Mouse (Mus musculus) forebrain, postnatal 0 days (tissue): ENCODE measurements around the gene Nubp1. TPM values are rescaled to one million over a fixed set of nuclear protein-coding genes. Genes with fewer than 3 reads are reported as not detected.

ENCODE experiments used
- ATAC-seq: fragments of 200-750 bp; cut with Nextera tagmentation; 2 replicates; pipeline ENCODE4 v1.8.0; 2017; ENCODE audit warnings: mild to moderate bottlenecking, moderate library complexity
- DNase-seq: peaks from one replicate; pipeline ENCODE4 v3.0.0-alpha.2; 2015
- H3K27ac ChIP-seq: fragments of 300-500 bp; sonication (generic); 2 replicates; pipeline ENCODE4 v1.5.1; 2014; ENCODE audit warnings: low read depth, mild to moderate bottlenecking, antibody characterized with exemption, low read length, moderate library complexity, mixed read lengths
- H3K27me3 ChIP-seq: fragments of 300-500 bp; sonication (generic); 2 replicates; pipeline ENCODE4 v1.6.1; 2014; ENCODE audit warnings: mild to moderate bottlenecking, low read length, mixed read lengths; ENCODE audit not compliant: insufficient read depth
- H3K36me3 ChIP-seq: fragments of 300-500 bp; sonication (generic); 2 replicates; pipeline ENCODE4 v1.6.1; 2014; ENCODE audit warnings: mild to moderate bottlenecking, moderate library complexity; ENCODE audit not compliant: insufficient read depth
- H3K4me1 ChIP-seq: fragments of 300-500 bp; sonication (generic); 2 replicates; pipeline ENCODE4 v1.6.1; 2014; ENCODE audit warnings: antibody characterized with exemption; ENCODE audit not compliant: insufficient read depth
- H3K4me2 ChIP-seq: fragments of 300-500 bp; sonication (generic); 2 replicates; pipeline ENCODE4 v1.6.1; 2014; ENCODE audit warnings: low read depth, mild to moderate bottlenecking, moderate library complexity
- H3K4me3 ChIP-seq: fragments of 300-500 bp; sonication (generic); 2 replicates; pipeline ENCODE4 v1.5.1; 2014; ENCODE audit warnings: low read depth, low read length, mixed read lengths
- H3K9ac ChIP-seq: fragments of 300-500 bp; sonication (generic); 2 replicates; pipeline ENCODE4 v1.6.1; 2014; ENCODE audit warnings: mild to moderate bottlenecking
- H3K9me3 ChIP-seq: fragments of 300-500 bp; sonication (generic); 2 replicates; pipeline ENCODE4 v1.6.1; 2016; ENCODE audit warnings: low read length
- CTCF ChIP-seq: sonication (generic); IDR thresholded peaks from 2 replicates; pipeline ENCODE4 v1.5.1; 2016; ENCODE audit warnings: antibody characterized with exemption, control low read depth, low read depth
- WGBS: fragments of 180-500 bp; shearing (Covaris S2); extraction: QIAGEN DNeasy Blood & Tissue Kit; methylation state at CpG from one replicate; pipeline ENCODE4 v1.1.7; 2014; 5-methylcytosine and 5-hydroxymethylcytosine counted together
- polyA plus RNA-seq: library from polyadenylated mRNA; unstranded; fragments of >200 nt; fragmentation: Nextera tagmentation; extraction: Ambion mirVana; gene quantifications from 2 replicates; pipeline ENCODE4 v1.2.1, GENCODE M21; 2015
- total RNA-seq: library from RNA; depleted of rRNA; stranded (reverse); fragments of >200 nt; gene quantifications from 2 replicates; pipeline ENCODE4 v1.2.3, GENCODE M21; 2014

The Nubp1 gene
- total and polyA plus RNA-seq, 2 experiments from 2014 or later: 32.2 to 34.5 TPM

- Histone ChIP-seq H3K9me3 (no peaks in the 10 kb centered on the region), H3K4me3 (no peak overlapping the region), H3K4me1 (peaks cover 5% of the 10 kb centered on the region; the same call in 1 of the 2 replicates), H3K9ac (no peak overlapping the region), H3K36me3 (no peaks in the 10 kb centered on the region), H3K27ac (no peak overlapping the region), H3K4me2 (no peak overlapping the region), H3K27me3 (no peaks in the 10 kb centered on the region)
- 83% methylated on average over 2 of the region's 2 CpGs for WGBS
- DNase-seq (no peak), ATAC-seq (no peak)
- TF ChIP-seq CTCF: no peak
Observed at GRCm38 (mm10) chr16:10451906-10452305, 40.2 kb downstream of the Nubp1 start.

- no peak for TF ChIP-seq CTCF
- Histone ChIP-seq H3K27me3 (no peaks in the 10 kb centered on the region), H3K36me3 (no peaks in the 10 kb centered on the region), H3K27ac (no peak overlapping the region), H3K9ac (no peak overlapping the region), H3K4me3 (no peak overlapping the region), H3K4me2 (no peak overlapping the region), H3K4me1 (peaks cover 4% of the 10 kb centered on the region; the same call in 1 of the 2 replicates), H3K9me3 (no peaks in the 10 kb centered on the region)
- 46% methylated on average over 8 of the region's 8 CpGs for WGBS
- ATAC-seq: peak; percentile 92
- peak; percentile 78 for DNase-seq
Observed at GRCm38 (mm10) chr16:10452445-10452896, 40.7 kb downstream of the Nubp1 start.

GRCm38 (mm10) chr16:10453872-10454582, 42.3 kb downstream of the Nubp1 start:
- no peak for ATAC-seq
- Histone ChIP-seq H3K4me3 (no peak overlapping the region), H3K27me3 (no peaks in the 10 kb centered on the region), H3K36me3 (no peaks in the 10 kb centered on the region), H3K9me3 (no peaks in the 10 kb centered on the region), H3K27ac (no peak overlapping the region), H3K4me2 (no peak overlapping the region), H3K9ac (no peak overlapping the region), H3K4me1 (no peaks in the 10 kb centered on the region)
- 85% methylated on average over 6 of the region's 6 CpGs for WGBS
- TF ChIP-seq CTCF: no peak
- DNase-seq: no peak

GRCm38 (mm10) chr16:10454583-10454974, 42.8 kb downstream of the Nubp1 start:
- Histone ChIP-seq H3K4me3 (no peak overlapping the region), H3K9me3 (no peaks in the 10 kb centered on the region), H3K4me1 (no peaks in the 10 kb centered on the region), H3K9ac (no peak overlapping the region), H3K27me3 (no peaks in the 10 kb centered on the region), H3K4me2 (no peak overlapping the region), H3K27ac (no peak overlapping the region), H3K36me3 (no peaks in the 10 kb centered on the region)
- TF ChIP-seq CTCF: no peak
- no peak for ATAC-seq
- DNase-seq: no peak
- 76% methylated on average over 3 of the region's 3 CpGs for WGBS

- DNase-seq (no peak), ATAC-seq (no peak)
- Histone ChIP-seq H3K9ac (no peak overlapping the region), H3K4me3 (no peak overlapping the region), H3K4me1 (no peaks in the 10 kb centered on the region), H3K27ac (no peak overlapping the region), H3K27me3 (no peaks in the 10 kb centered on the region), H3K9me3 (no peaks in the 10 kb centered on the region), H3K36me3 (no peaks in the 10 kb centered on the region), H3K4me2 (no peak overlapping the region)
- TF ChIP-seq CTCF: no peak
- WGBS: 80% methylated on average over 2 of the region's 2 CpGs
Observed at GRCm38 (mm10) chr16:10460188-10460587, 48.4 kb downstream of the Nubp1 start.

GRCm38 (mm10) chr16:10461178-10461577, 49.4 kb downstream of the Nubp1 start:
- Histone ChIP-seq H3K27ac (no peak overlapping the region), H3K4me1 (no peaks in the 10 kb centered on the region), H3K27me3 (no peaks in the 10 kb centered on the region), H3K9me3 (no peaks in the 10 kb centered on the region), H3K4me2 (no peak overlapping the region), H3K9ac (no peak overlapping the region), H3K4me3 (no peak overlapping the region), H3K36me3 (no peaks in the 10 kb centered on the region)
- 84% methylated on average over 2 of the region's 2 CpGs for WGBS
- DNase-seq (no peak), ATAC-seq (no peak)
- TF ChIP-seq CTCF: no peak

GRCm38 (mm10) chr16:10465011-10465681, 53.4 kb downstream of the Nubp1 start:
- DNase-seq (no peak), ATAC-seq (no peak)
- no peak for TF ChIP-seq CTCF
- H3K9me3 ChIP-seq: no peaks in the 10 kb centered on the region
- H3K9ac ChIP-seq: no peak overlapping the region
- no peaks in the 10 kb centered on the region for H3K27me3 ChIP-seq
- H3K4me1 ChIP-seq: no peaks in the 10 kb centered on the region
- H3K4me3 ChIP-seq: no peak overlapping the region
- no peak overlapping the region for H3K4me2 ChIP-seq
- WGBS: 24% methylated on average over 4 of the region's 4 CpGs
- no peak overlapping the region for H3K27ac ChIP-seq
- no peaks in the 10 kb centered on the region for H3K36me3 ChIP-seq
